Mouse (Mus musculus): ENCODE measurements around the gene Dhx36.
A peak's percentile ranks its signal among the peaks of the same experiment; 100 is the strongest.

The Dhx36 gene

GRCm38 (mm10) chr3:62470179-62470578 is 36.6 kb downstream of the Dhx36 start:
- Histone ChIP-seq H3K4me1 (replicated peaks; ENCODE audit: low read depth, low read length) (no peaks in the 10 kb centered on the region), H3K4me3 (replicated peaks; ENCODE audit: low read length) (no peak overlapping the region), H3K9me3 (ENCODE audit: low read length) (no peaks in the 10 kb centered on the region), H3K36me3 (ENCODE audit: insufficient read depth, low read length) (peaks cover 92% of the 10 kb centered on the region), H3K27me3 (ENCODE audit: insufficient read depth, low read length) (no peaks in the 10 kb centered on the region)
- TF ChIP-seq NANOG (IDR thresholded peaks at IDR 0.05; ENCODE audit: borderline replicate concordance, low read length) (no peak), CTCF (conservative IDR thresholded peaks at IDR 0.05; ENCODE audit: low read length) (no peak), POU5F1 (IDR thresholded peaks at IDR 0.05; ENCODE audit: borderline replicate concordance, low read length) (no peak)

- H3K36me3 ChIP-seq (ENCODE audit: insufficient read depth, low read length) = peaks cover 93% of the 10 kb centered on the region
- H3K4me3 ChIP-seq (replicated peaks; ENCODE audit: low read length) = no peak overlapping the region
- H3K4me1 ChIP-seq (replicated peaks; ENCODE audit: low read depth, low read length) = no peaks in the 10 kb centered on the region
- H3K27me3 ChIP-seq (ENCODE audit: insufficient read depth, low read length) = no peaks in the 10 kb centered on the region
- no peak for TF ChIP-seq POU5F1 (IDR thresholded peaks at IDR 0.05; ENCODE audit: borderline replicate concordance, low read length)
- TF ChIP-seq CTCF (conservative IDR thresholded peaks at IDR 0.05; ENCODE audit: low read length) = no peak
- TF ChIP-seq NANOG (IDR thresholded peaks at IDR 0.05; ENCODE audit: borderline replicate concordance, low read length) = no peak
- no peaks in the 10 kb centered on the region for H3K9me3 ChIP-seq (ENCODE audit: low read length)
Observed at GRCm38 (mm10) chr3:62464276-62464675, 42.5 kb downstream of the Dhx36 start.

- Histone ChIP-seq H3K9me3 (ENCODE audit: low read length) (no peaks in the 10 kb centered on the region), H3K4me3 (replicated peaks; ENCODE audit: low read length) (no peak overlapping the region), H3K36me3 (ENCODE audit: insufficient read depth, low read length) (peaks cover 50% of the 10 kb centered on the region), H3K4me1 (replicated peaks; ENCODE audit: low read depth, low read length) (no peaks in the 10 kb centered on the region), H3K27me3 (ENCODE audit: insufficient read depth, low read length) (no peaks in the 10 kb centered on the region)
- no peak for TF ChIP-seq CTCF (conservative IDR thresholded peaks at IDR 0.05; ENCODE audit: low read length)
- TF ChIP-seq POU5F1 (IDR thresholded peaks at IDR 0.05; ENCODE audit: borderline replicate concordance, low read length) = no peak
- no peak for TF ChIP-seq NANOG (IDR thresholded peaks at IDR 0.05; ENCODE audit: borderline replicate concordance, low read length)
Observed at GRCm38 (mm10) chr3:62459483-62459882, 47.3 kb downstream of the Dhx36 start.

- H3K36me3 ChIP-seq (ENCODE audit: insufficient read depth, low read length) = peaks cover 40% of the 10 kb centered on the region
- H3K4me1 ChIP-seq (replicated peaks; ENCODE audit: low read depth, low read length) = no peaks in the 10 kb centered on the region
- H3K9me3 ChIP-seq (ENCODE audit: low read length) = no peaks in the 10 kb centered on the region
- H3K4me3 ChIP-seq (replicated peaks; ENCODE audit: low read length) = no peak overlapping the region
- TF ChIP-seq CTCF (conservative IDR thresholded peaks at IDR 0.05; ENCODE audit: low read length) (peak; percentile 51), NANOG (IDR thresholded peaks at IDR 0.05; ENCODE audit: borderline replicate concordance, low read length) (no peak), POU5F1 (IDR thresholded peaks at IDR 0.05; ENCODE audit: borderline replicate concordance, low read length) (no peak)
- H3K27me3 ChIP-seq (ENCODE audit: insufficient read depth, low read length) = no peaks in the 10 kb centered on the region
Observed at GRCm38 (mm10) chr3:62458284-62459013, 48.4 kb downstream of the Dhx36 start.

GRCm38 (mm10) chr3:62455854-62456253 is 51.0 kb downstream of the Dhx36 start:
- TF ChIP-seq CTCF (conservative IDR thresholded peaks at IDR 0.05; ENCODE audit: low read length) (no peak), POU5F1 (IDR thresholded peaks at IDR 0.05; ENCODE audit: borderline replicate concordance, low read length) (no peak), NANOG (IDR thresholded peaks at IDR 0.05; ENCODE audit: borderline replicate concordance, low read length) (no peak)
- H3K4me3 ChIP-seq (replicated peaks; ENCODE audit: low read length) = no peak overlapping the region

GRCm38 (mm10) chr3:62454096-62454495 is 52.7 kb downstream of the Dhx36 start:
- Histone ChIP-seq H3K4me1 (replicated peaks; ENCODE audit: low read depth, low read length) (peaks cover 6% of the 10 kb centered on the region; the same call in 1 of the 2 replicates), H3K9me3 (ENCODE audit: low read length) (no peaks in the 10 kb centered on the region), H3K36me3 (ENCODE audit: insufficient read depth, low read length) (no peaks in the 10 kb centered on the region), H3K4me3 (replicated peaks; ENCODE audit: low read length) (no peak overlapping the region), H3K27me3 (ENCODE audit: insufficient read depth, low read length) (no peaks in the 10 kb centered on the region)
- TF ChIP-seq CTCF (conservative IDR thresholded peaks at IDR 0.05; ENCODE audit: low read length) (no peak), NANOG (IDR thresholded peaks at IDR 0.05; ENCODE audit: borderline replicate concordance, low read length) (no peak), POU5F1 (IDR thresholded peaks at IDR 0.05; ENCODE audit: borderline replicate concordance, low read length) (no peak)

More at GRCm38 (mm10) chr3:62455854-62456253, 51.0 kb downstream of the Dhx36 start:
- no peaks in the 10 kb centered on the region for H3K9me3 ChIP-seq (ENCODE audit: low read length)
- H3K4me1 ChIP-seq (replicated peaks; ENCODE audit: low read depth, low read length) = peaks cover 6% of the 10 kb centered on the region; the same call in 1 of the 2 replicates
- no peaks in the 10 kb centered on the region for H3K27me3 ChIP-seq (ENCODE audit: insufficient read depth, low read length)
- H3K36me3 ChIP-seq (ENCODE audit: insufficient read depth, low read length) = peaks cover 16% of the 10 kb centered on the region

- Histone ChIP-seq H3K27me3 (ENCODE audit: insufficient read depth, low read length) (no peaks in the 10 kb centered on the region), H3K9me3 (ENCODE audit: low read length) (no peaks in the 10 kb centered on the region), H3K36me3 (ENCODE audit: insufficient read depth, low read length) (no peaks in the 10 kb centered on the region), H3K4me1 (replicated peaks; ENCODE audit: low read depth, low read length) (peaks cover 6% of the 10 kb centered on the region; the same call in 1 of the 2 replicates), H3K4me3 (replicated peaks; ENCODE audit: low read length) (no peak overlapping the region)
- TF ChIP-seq POU5F1 (IDR thresholded peaks at IDR 0.05; ENCODE audit: borderline replicate concordance, low read length) = no peak
- TF ChIP-seq CTCF (conservative IDR thresholded peaks at IDR 0.05; ENCODE audit: low read length) = no peak
- no peak for TF ChIP-seq NANOG (IDR thresholded peaks at IDR 0.05; ENCODE audit: borderline replicate concordance, low read length)
Observed at GRCm38 (mm10) chr3:62452961-62453360, 53.8 kb downstream of the Dhx36 start.

GRCm38 (mm10) chr3:62449871-62450496 is 56.8 kb downstream of the Dhx36 start:
- no peaks in the 10 kb centered on the region for H3K27me3 ChIP-seq (ENCODE audit: insufficient read depth, low read length)
- H3K4me1 ChIP-seq (replicated peaks; ENCODE audit: low read depth, low read length) = peaks cover 6% of the 10 kb centered on the region; the same call in 1 of the 2 replicates
- no peaks in the 10 kb centered on the region for H3K36me3 ChIP-seq (ENCODE audit: insufficient read depth, low read length)
- peak; percentile 18 for TF ChIP-seq CTCF (conservative IDR thresholded peaks at IDR 0.05; ENCODE audit: low read length)
- no peak for TF ChIP-seq NANOG (IDR thresholded peaks at IDR 0.05; ENCODE audit: borderline replicate concordance, low read length)
- H3K9me3 ChIP-seq (ENCODE audit: low read length) = no peaks in the 10 kb centered on the region
- no peak overlapping the region for H3K4me3 ChIP-seq (replicated peaks; ENCODE audit: low read length)
